Mouse (Mus musculus): Measurements from ENCODE around the gene Rtn1. TPM values are rescaled to one million over a fixed set of nuclear protein-coding genes. Genes with fewer than 3 reads are reported as not detected.

Rtn1 gene
- total and polyA plus RNA-seq, 2 experiments from 2014 or later = 1,894 to 3,445 TPM

GRCm38 (mm10) chr12:72354241-72354640 is 54.6 kb downstream of the Rtn1 start:
- H3K4me1 ChIP-seq (ENCODE audit: insufficient read depth, low read length) = peaks cover 5% of the 10 kb centered on the region; the same call in 1 of the 2 replicates

GRCm38 (mm10) chr12:72353506-72353905 is 55.3 kb downstream of the Rtn1 start:
- H3K9ac ChIP-seq (replicated peaks; ENCODE audit: low read length) = no peak overlapping the region
- H3K9me3 ChIP-seq (ENCODE audit: low read length) = no peaks in the 10 kb centered on the region
- ATAC-seq (no peak), DNase-seq (ENCODE audit: low spot score) (no peak)
- 81% methylated on average over 1 of the region's 1 CpGs for WGBS
- no peak for TF ChIP-seq CTCF (IDR thresholded peaks at IDR 0.05; ENCODE audit: low read depth)
- peaks cover 7% of the 10 kb centered on the region; the same call in 1 of the 2 replicates for H3K4me1 ChIP-seq (ENCODE audit: insufficient read depth, low read length)
- H3K4me2 ChIP-seq (ENCODE audit: low read depth, low read length) = no peak overlapping the region
- no peaks in the 10 kb centered on the region for H3K27me3 ChIP-seq (ENCODE audit: insufficient read depth, low read length)
- no peak overlapping the region for H3K4me3 ChIP-seq (ENCODE audit: low read length)
- no peaks in the 10 kb centered on the region for H3K36me3 ChIP-seq (ENCODE audit: insufficient read depth, low read length)
- no peak overlapping the region for H3K27ac ChIP-seq

More at GRCm38 (mm10) chr12:72354241-72354640, 54.6 kb downstream of the Rtn1 start:
- Histone ChIP-seq H3K9me3 (ENCODE audit: low read length) (no peaks in the 10 kb centered on the region), H3K4me3 (ENCODE audit: low read length) (no peak overlapping the region), H3K36me3 (ENCODE audit: insufficient read depth, low read length) (no peaks in the 10 kb centered on the region), H3K9ac (replicated peaks; ENCODE audit: low read length) (no peak overlapping the region), H3K4me2 (ENCODE audit: low read depth, low read length) (no peak overlapping the region), H3K27ac (no peak overlapping the region), H3K27me3 (ENCODE audit: insufficient read depth, low read length) (no peaks in the 10 kb centered on the region)
- no peak for DNase-seq (ENCODE audit: low spot score)
- no peak for ATAC-seq
- WGBS = 84% methylated on average over 1 of the region's 1 CpGs
- no peak for TF ChIP-seq CTCF (IDR thresholded peaks at IDR 0.05; ENCODE audit: low read depth)

- WGBS = 57% methylated on average over 8 of the region's 8 CpGs
- Histone ChIP-seq H3K9me3 (ENCODE audit: low read length) (no peaks in the 10 kb centered on the region), H3K4me2 (ENCODE audit: low read depth, low read length) (no peak overlapping the region), H3K4me1 (ENCODE audit: insufficient read depth, low read length) (peaks cover 3% of the 10 kb centered on the region; the same call in 1 of the 2 replicates), H3K36me3 (ENCODE audit: insufficient read depth, low read length) (no peaks in the 10 kb centered on the region), H3K9ac (replicated peaks; ENCODE audit: low read length) (no peak overlapping the region), H3K27me3 (ENCODE audit: insufficient read depth, low read length) (no peaks in the 10 kb centered on the region), H3K4me3 (ENCODE audit: low read length) (no peak overlapping the region), H3K27ac (no peak overlapping the region)
- DNase-seq (ENCODE audit: low spot score) (no peak), ATAC-seq (no peak)
- TF ChIP-seq CTCF (IDR thresholded peaks at IDR 0.05; ENCODE audit: low read depth) = no peak
These were observed 60.3 kb downstream of the Rtn1 start for GRCm38 (mm10) chr12:72348508-72348907.

- Histone ChIP-seq H3K9ac (replicated peaks; ENCODE audit: low read length) (no peak overlapping the region), H3K4me3 (ENCODE audit: low read length) (no peak overlapping the region), H3K27ac (no peak overlapping the region), H3K36me3 (ENCODE audit: insufficient read depth, low read length) (no peaks in the 10 kb centered on the region), H3K9me3 (ENCODE audit: low read length) (no peaks in the 10 kb centered on the region), H3K4me2 (ENCODE audit: low read depth, low read length) (no peak overlapping the region), H3K27me3 (ENCODE audit: insufficient read depth, low read length) (no peaks in the 10 kb centered on the region), H3K4me1 (ENCODE audit: insufficient read depth, low read length) (peaks cover 3% of the 10 kb centered on the region; the same call in 1 of the 2 replicates)
- ATAC-seq (no peak), DNase-seq (ENCODE audit: low spot score) (no peak)
- 64% methylated on average over 1 of the region's 1 CpGs for WGBS
- TF ChIP-seq CTCF (IDR thresholded peaks at IDR 0.05; ENCODE audit: low read depth) = no peak
These were observed 61.7 kb downstream of the Rtn1 start for GRCm38 (mm10) chr12:72347184-72347583.

GRCm38 (mm10) chr12:72343639-72344038 is 65.2 kb downstream of the Rtn1 start:
- 28% methylated on average over 2 of the region's 2 CpGs for WGBS
- H3K4me3 ChIP-seq (ENCODE audit: low read length) = no peak overlapping the region
- no peaks in the 10 kb centered on the region for H3K36me3 ChIP-seq (ENCODE audit: insufficient read depth, low read length)
- no peak for DNase-seq (ENCODE audit: low spot score)
- ATAC-seq = no peak
- no peaks in the 10 kb centered on the region for H3K27me3 ChIP-seq (ENCODE audit: insufficient read depth, low read length)
- no peaks in the 10 kb centered on the region for H3K9me3 ChIP-seq (ENCODE audit: low read length)
- TF ChIP-seq CTCF (IDR thresholded peaks at IDR 0.05; ENCODE audit: low read depth) = no peak
- no peak overlapping the region for H3K4me2 ChIP-seq (ENCODE audit: low read depth, low read length)
- no peak overlapping the region for H3K27ac ChIP-seq
- no peak overlapping the region for H3K9ac ChIP-seq (replicated peaks; ENCODE audit: low read length)
- H3K4me1 ChIP-seq (ENCODE audit: insufficient read depth, low read length) = peaks cover 3% of the 10 kb centered on the region; the same call in 1 of the 2 replicates

GRCm38 (mm10) chr12:72336009-72336408 is 72.8 kb downstream of the Rtn1 start:
- Histone ChIP-seq H3K4me2 (ENCODE audit: low read depth, low read length) (no peak overlapping the region), H3K4me3 (ENCODE audit: low read length) (no peak overlapping the region), H3K27me3 (ENCODE audit: insufficient read depth, low read length) (no peaks in the 10 kb centered on the region), H3K36me3 (ENCODE audit: insufficient read depth, low read length) (no peaks in the 10 kb centered on the region), H3K4me1 (ENCODE audit: insufficient read depth, low read length) (no peaks in the 10 kb centered on the region), H3K9ac (replicated peaks; ENCODE audit: low read length) (no peak overlapping the region), H3K9me3 (ENCODE audit: low read length) (no peaks in the 10 kb centered on the region), H3K27ac (no peak overlapping the region)
- no peak for ATAC-seq
- 94% methylated on average over 13 of the region's 13 CpGs for WGBS
- DNase-seq (ENCODE audit: low spot score) = no peak
- TF ChIP-seq CTCF (IDR thresholded peaks at IDR 0.05; ENCODE audit: low read depth) = no peak

- Histone ChIP-seq H3K9me3 (ENCODE audit: low read length) (no peaks in the 10 kb centered on the region), H3K36me3 (ENCODE audit: insufficient read depth, low read length) (no peaks in the 10 kb centered on the region), H3K27ac (peak overlapping the region; percentile 45; the same call in 1 of the 2 replicates), H3K9ac (replicated peaks; ENCODE audit: low read length) (no peak overlapping the region), H3K27me3 (ENCODE audit: insufficient read depth, low read length) (no peaks in the 10 kb centered on the region), H3K4me3 (ENCODE audit: low read length) (no peak overlapping the region), H3K4me1 (ENCODE audit: insufficient read depth, low read length) (no peaks in the 10 kb centered on the region), H3K4me2 (ENCODE audit: low read depth, low read length) (no peak overlapping the region)
- ATAC-seq (0 out of 2 replicates have a peak, but pooled peaks have one; percentile 18), DNase-seq (ENCODE audit: low spot score) (no peak)
- TF ChIP-seq CTCF (IDR thresholded peaks at IDR 0.05; ENCODE audit: low read depth) = no peak
- 85% methylated on average over 5 of the region's 5 CpGs for WGBS
These were observed 76.3 kb downstream of the Rtn1 start for GRCm38 (mm10) chr12:72332488-72333013.
